Mouse (Mus musculus) megakaryocyte, embryonic 14.5 days (primary cell): ENCODE data around the gene Saal1. TPM values are rescaled to one million over a fixed set of nuclear protein-coding genes. Genes with fewer than 3 reads are reported as not detected.

ENCODE experiments used
- H3K27me3 ChIP-seq: replicated peaks from 2 replicates; pipeline ENCODE3; 2012; ENCODE audit warnings: inconsistent platforms
- H3K36me3 ChIP-seq: replicated peaks from 2 replicates; pipeline ENCODE3; 2012; ENCODE audit warnings: low read length, inconsistent platforms, mixed read lengths
- H3K4me1 ChIP-seq: 2 replicates; pipeline ENCODE4 v1.6.1; 2012; ENCODE audit warnings: inconsistent platforms
- H3K4me3 ChIP-seq: replicated peaks from 2 replicates; pipeline ENCODE3; 2012; ENCODE audit warnings: moderate library complexity, mild to moderate bottlenecking, inconsistent platforms
- H3K9me3 ChIP-seq: 2 replicates; pipeline ENCODE4 v1.6.1; 2012; ENCODE audit warnings: inconsistent platforms
- FLI1 ChIP-seq: IDR thresholded peaks from 2 replicates; pipeline ENCODE4 v1.6.1; 2012; ENCODE audit warnings: low read length, inconsistent platforms, mixed read lengths
- GATA1 ChIP-seq: IDR thresholded peaks from 3 replicates; pipeline ENCODE4 v1.6.1; 2012; ENCODE audit warnings: mixed read lengths, low read length, inconsistent platforms, borderline replicate concordance
- polyA plus RNA-seq: library from polyadenylated mRNA; stranded (reverse); fragments of >175 nt; gene quantifications from 2 replicates; pipeline ENCODE4 v1.2.3, GENCODE M21; 2012; ENCODE audit warnings: low replicate concordance; ENCODE audit not compliant: insufficient read depth

Gene Saal1
- polyA plus RNA-seq, 1 experiment, result 2.7 TPM

DNA sequence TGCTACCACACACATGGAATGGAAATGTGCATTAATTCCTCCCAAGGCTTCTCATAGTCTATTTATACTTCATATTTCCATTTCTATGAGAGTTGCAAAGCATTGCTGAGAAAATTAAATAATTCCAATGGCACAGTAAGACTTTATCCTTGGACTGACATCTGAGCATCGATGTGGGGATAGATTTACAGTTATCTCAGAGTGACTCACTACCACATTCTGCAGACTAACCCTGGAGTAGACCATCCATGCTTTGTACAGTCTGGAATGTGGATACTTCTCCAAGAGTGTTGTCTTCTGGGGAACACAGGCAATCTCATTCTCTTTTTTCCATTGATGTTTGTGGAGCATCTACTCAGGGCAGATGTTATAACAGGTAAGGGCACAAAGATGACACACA is 17.1 kb upstream of the Saal1 start:
- peaks cover 9% of the 10 kb centered on the region for H3K4me1 ChIP-seq
- TF ChIP-seq FLI1 (no peak), GATA1 (no peak)
- peaks cover 45% of the 10 kb centered on the region for H3K27me3 ChIP-seq
- no peaks in the 10 kb centered on the region for H3K9me3 ChIP-seq
- no peak overlapping the region for H3K4me3 ChIP-seq
- no peaks in the 10 kb centered on the region for H3K36me3 ChIP-seq

GRCm38 (mm10) chr7:46724396-46724795 is 13.9 kb upstream of the Saal1 start:
- no peak overlapping the region for H3K4me3 ChIP-seq
- H3K36me3 ChIP-seq, result no peaks in the 10 kb centered on the region
- H3K27me3 ChIP-seq, result peaks cover 60% of the 10 kb centered on the region
- no peaks in the 10 kb centered on the region for H3K9me3 ChIP-seq
- H3K4me1 ChIP-seq, result peaks cover 9% of the 10 kb centered on the region
- TF ChIP-seq FLI1 (no peak), GATA1 (no peak)

- peaks cover 63% of the 10 kb centered on the region for H3K27me3 ChIP-seq
- no peak for TF ChIP-seq FLI1
- no peak for TF ChIP-seq GATA1
- H3K4me3 ChIP-seq, result no peak overlapping the region
Measured at GRCm38 (mm10) chr7:46723849-46724248, 13.4 kb upstream of the Saal1 start.

DNA sequence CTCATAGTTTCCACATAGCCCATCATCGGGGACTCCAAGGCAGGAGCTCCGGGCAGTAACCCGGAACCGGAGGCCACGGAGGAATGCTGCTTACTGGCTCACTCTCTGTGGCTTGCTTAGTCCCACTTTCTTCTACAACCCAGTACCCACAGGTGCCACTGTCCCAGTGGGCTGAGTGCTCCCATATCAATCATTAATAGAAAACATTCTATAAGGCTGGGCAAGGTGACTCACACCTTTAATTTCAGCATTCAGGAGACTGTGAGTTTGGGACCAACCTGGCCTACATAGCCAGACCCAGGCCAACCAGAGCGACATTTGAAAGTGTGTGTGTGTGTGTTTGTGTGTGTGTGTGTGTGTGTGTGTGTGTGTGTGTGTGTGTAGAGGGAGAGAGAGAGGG is 12.9 kb upstream of the Saal1 start:
- Histone ChIP-seq H3K36me3 (no peaks in the 10 kb centered on the region), H3K4me3 (no peak overlapping the region), H3K27me3 (peaks cover 65% of the 10 kb centered on the region), H3K4me1 (peaks cover 9% of the 10 kb centered on the region), H3K9me3 (no peaks in the 10 kb centered on the region)
- TF ChIP-seq FLI1 (no peak), GATA1 (no peak)

More at GRCm38 (mm10) chr7:46723849-46724248, 13.4 kb upstream of the Saal1 start:
- Histone ChIP-seq H3K36me3 (no peaks in the 10 kb centered on the region), H3K9me3 (no peaks in the 10 kb centered on the region), H3K4me1 (peaks cover 9% of the 10 kb centered on the region)

DNA sequence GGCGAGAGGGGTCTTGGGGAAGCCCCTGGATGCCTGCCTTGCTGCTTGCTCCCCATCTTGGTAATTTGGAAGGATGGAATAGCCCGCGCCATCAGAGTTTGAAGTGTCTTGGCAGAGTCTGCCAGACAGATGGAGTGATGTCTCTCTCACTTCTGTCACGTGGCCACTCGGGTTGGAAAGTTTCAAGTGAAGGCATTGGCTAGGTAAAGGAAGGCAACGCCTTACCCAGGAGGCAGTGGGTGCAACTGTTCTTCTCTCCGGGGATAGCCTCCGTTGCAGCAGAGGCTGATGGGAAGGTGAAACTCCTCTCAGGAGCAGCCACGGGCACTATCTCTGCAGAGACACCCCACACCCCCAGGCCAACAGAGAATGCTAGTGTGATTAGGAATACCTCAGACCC is 10.0 kb upstream of the Saal1 start:
- Histone ChIP-seq H3K27me3 (peaks cover 59% of the 10 kb centered on the region), H3K4me3 (no peak overlapping the region), H3K9me3 (no peaks in the 10 kb centered on the region), H3K4me1 (peaks cover 21% of the 10 kb centered on the region), H3K36me3 (no peaks in the 10 kb centered on the region)
- no peak for TF ChIP-seq FLI1
- no peak for TF ChIP-seq GATA1

- Histone ChIP-seq H3K4me1 (peaks cover 26% of the 10 kb centered on the region), H3K36me3 (no peaks in the 10 kb centered on the region), H3K27me3 (peaks cover 54% of the 10 kb centered on the region), H3K9me3 (no peaks in the 10 kb centered on the region), H3K4me3 (no peak overlapping the region)
- TF ChIP-seq GATA1, result no peak
- no peak for TF ChIP-seq FLI1
Measured at GRCm38 (mm10) chr7:46719526-46719925, 9.0 kb upstream of the Saal1 start.

DNA sequence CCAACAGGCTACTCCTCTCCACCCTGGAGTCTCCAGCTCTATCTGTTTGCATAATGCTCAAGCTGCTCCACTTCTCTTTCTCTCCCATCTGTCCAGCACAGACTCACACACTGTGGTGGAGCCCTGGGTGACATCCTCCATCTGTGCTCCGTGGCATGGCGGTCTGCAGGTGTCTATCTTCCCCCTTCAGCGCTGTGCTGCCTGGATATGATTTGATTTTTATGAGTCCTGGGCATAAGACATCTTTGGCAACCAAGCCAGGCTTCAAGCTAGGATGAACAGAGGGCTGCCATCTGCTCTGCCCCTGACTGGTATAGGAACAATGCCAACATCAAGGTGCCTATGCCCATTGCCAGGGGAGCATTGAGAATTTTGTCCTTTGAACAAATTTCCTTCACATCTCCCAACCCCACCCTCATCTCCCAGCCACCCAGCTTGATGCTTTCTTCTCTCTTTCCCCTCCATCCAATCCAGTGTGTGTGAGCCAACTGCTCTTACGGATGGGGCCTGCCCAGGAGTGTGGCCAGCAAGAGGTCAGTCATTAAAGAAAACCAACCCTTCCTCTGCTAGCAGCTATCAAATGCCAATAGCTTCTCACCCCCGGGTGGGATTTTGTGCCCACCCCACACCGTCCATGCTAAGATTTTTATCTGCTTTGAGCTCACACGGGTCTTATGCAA is 8.3 kb upstream of the Saal1 start:
- Histone ChIP-seq H3K4me1 (peaks cover 26% of the 10 kb centered on the region), H3K4me3 (no peak overlapping the region), H3K9me3 (no peaks in the 10 kb centered on the region), H3K36me3 (no peaks in the 10 kb centered on the region), H3K27me3 (peaks cover 47% of the 10 kb centered on the region)
- no peak for TF ChIP-seq GATA1
- no peak for TF ChIP-seq FLI1

GRCm38 (mm10) chr7:46716897-46717296 is 6.4 kb upstream of the Saal1 start:
- Histone ChIP-seq H3K27me3 (peaks cover 42% of the 10 kb centered on the region), H3K36me3 (no peaks in the 10 kb centered on the region), H3K9me3 (no peaks in the 10 kb centered on the region), H3K4me1 (peaks cover 39% of the 10 kb centered on the region), H3K4me3 (no peak overlapping the region)
- TF ChIP-seq FLI1 (no peak), GATA1 (no peak)

DNA sequence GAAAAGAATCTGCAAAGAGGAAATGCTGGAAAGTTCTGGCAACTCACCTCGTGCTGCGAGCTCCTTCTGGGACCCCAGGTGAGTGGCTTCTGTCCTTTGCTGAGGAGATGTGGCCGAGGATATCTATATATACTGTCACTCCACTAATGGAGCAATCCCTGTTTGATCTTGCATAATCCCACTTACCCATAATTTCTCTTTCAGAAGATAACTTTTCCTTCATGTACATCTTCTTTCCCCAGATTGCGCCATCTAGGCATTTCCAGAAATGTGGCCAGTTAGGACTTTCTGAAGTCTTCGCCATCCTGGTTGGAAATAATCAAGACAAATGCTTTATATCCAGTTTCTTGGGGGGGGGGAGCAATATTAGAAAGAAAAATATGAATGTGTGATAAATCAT is 5.1 kb upstream of the Saal1 start, which contains the start of gene Saa3:
Saa3 (minus strand) TSS at position 101 of the 400 bp plus-strand sequence.
- Histone ChIP-seq H3K27me3 (peaks cover 30% of the 10 kb centered on the region), H3K36me3 (no peaks in the 10 kb centered on the region), H3K4me1 (peaks cover 45% of the 10 kb centered on the region), H3K4me3 (no peak within 1 kb of the TSS), H3K9me3 (no peaks in the 10 kb centered on the region)
- TF ChIP-seq FLI1, result no peak
- no peak for TF ChIP-seq GATA1

- Histone ChIP-seq H3K4me1 (peaks cover 48% of the 10 kb centered on the region), H3K36me3 (no peaks in the 10 kb centered on the region), H3K4me3 (peak overlapping the region; percentile 12), H3K27me3 (peaks cover 20% of the 10 kb centered on the region), H3K9me3 (no peaks in the 10 kb centered on the region)
- TF ChIP-seq FLI1 (no peak), GATA1 (no peak)
Measured at GRCm38 (mm10) chr7:46714518-46714917, 4.0 kb upstream of the Saal1 start.
